Mouse (Mus musculus): ENCODE measurements around the gene Sacs. TPM values are rescaled to one million over a fixed set of nuclear protein-coding genes. Genes with fewer than 3 reads are reported as not detected.
"Not testable (repeated sequence)": the region's sequence is repeated elsewhere in the genome, so short reads cannot be mapped to it uniquely, and the experiment has no call there.

Gene Sacs
- polyA plus RNA-seq, 1 experiment from 2014 or later, result 0.95 TPM

- Histone ChIP-seq H3K4me2 (replicated peaks; ENCODE audit: low read depth) (no peak overlapping the region), H3K9ac (ENCODE audit: low read length) (no peak overlapping the region), H3K27ac (replicated peaks) (no peak overlapping the region), H3K27me3 (ENCODE audit: control insufficient read depth, insufficient read depth, low read length) (no peaks in the 10 kb centered on the region), H3K36me3 (ENCODE audit: control insufficient read depth, insufficient read depth, low read length) (no peaks in the 10 kb centered on the region), H3K4me1 (replicated peaks; ENCODE audit: control insufficient read depth, insufficient read depth) (no peaks in the 10 kb centered on the region), H3K9me3 (ENCODE audit: control insufficient read depth, low read length) (no peaks in the 10 kb centered on the region), H3K4me3 (ENCODE audit: low read depth, low read length) (no peak overlapping the region)
- WGBS, result 90% methylated on average over 1 of the region's 1 CpGs
- DNase-seq (ENCODE audit: low spot score), result no peak
- ATAC-seq (ENCODE audit: low FRiP score, low TSS enrichment), result no peak
- TF ChIP-seq CTCF (IDR thresholded peaks at IDR 0.05; ENCODE audit: low read depth) (no peak), EP300 (optimal IDR thresholded peaks at IDR 0.05) (no peak)
Observed at GRCm38 (mm10) chr14:61132556-61132955, 5.7 kb upstream of the Sacs start.

- H3K27me3 ChIP-seq (ENCODE audit: control insufficient read depth, insufficient read depth, low read length), result no peaks in the 10 kb centered on the region
- no peaks in the 10 kb centered on the region for H3K4me1 ChIP-seq (replicated peaks; ENCODE audit: control insufficient read depth, insufficient read depth)
- H3K4me2 ChIP-seq (replicated peaks; ENCODE audit: low read depth), result no peak overlapping the region
- H3K36me3 ChIP-seq (ENCODE audit: control insufficient read depth, insufficient read depth, low read length), result no peaks in the 10 kb centered on the region
- ATAC-seq (ENCODE audit: low FRiP score, low TSS enrichment), result no peak
- no peak overlapping the region for H3K27ac ChIP-seq (replicated peaks)
- no peak overlapping the region for H3K9ac ChIP-seq (ENCODE audit: low read length)
- WGBS, result 59% methylated on average over 5 of the region's 5 CpGs
- DNase-seq (ENCODE audit: low spot score), result peak; percentile 5
- no peaks in the 10 kb centered on the region for H3K9me3 ChIP-seq (ENCODE audit: control insufficient read depth, low read length)
- TF ChIP-seq EP300 (optimal IDR thresholded peaks at IDR 0.05) (no peak), CTCF (IDR thresholded peaks at IDR 0.05; ENCODE audit: low read depth) (no peak)
- H3K4me3 ChIP-seq (ENCODE audit: low read depth, low read length), result no peak overlapping the region
Observed at GRCm38 (mm10) chr14:61134381-61135030, 3.8 kb upstream of the Sacs start.

GRCm38 (mm10) chr14:61137410-61137809, 847 bp upstream of the Sacs start:
- Histone ChIP-seq H3K4me3 (ENCODE audit: low read depth, low read length) (no peak overlapping the region), H3K27ac (replicated peaks) (no peak overlapping the region), H3K9ac (ENCODE audit: low read length) (no peak overlapping the region), H3K4me1 (replicated peaks; ENCODE audit: control insufficient read depth, insufficient read depth) (no peaks in the 10 kb centered on the region), H3K36me3 (ENCODE audit: control insufficient read depth, insufficient read depth, low read length) (no peaks in the 10 kb centered on the region), H3K4me2 (replicated peaks; ENCODE audit: low read depth) (no peak overlapping the region), H3K27me3 (ENCODE audit: control insufficient read depth, insufficient read depth, low read length) (no peaks in the 10 kb centered on the region), H3K9me3 (ENCODE audit: control insufficient read depth, low read length) (no peaks in the 10 kb centered on the region)
- no peak for TF ChIP-seq EP300 (optimal IDR thresholded peaks at IDR 0.05)
- no peak for TF ChIP-seq CTCF (IDR thresholded peaks at IDR 0.05; ENCODE audit: low read depth)
- WGBS, result 77% methylated on average over 5 of the region's 5 CpGs
- DNase-seq (ENCODE audit: low spot score) (peak; percentile 9), ATAC-seq (ENCODE audit: low FRiP score, low TSS enrichment) (no peak)

GRCm38 (mm10) chr14:61138727-61139067, 440 bp downstream of the Sacs start:
- no peak for ATAC-seq (ENCODE audit: low FRiP score, low TSS enrichment)
- no peaks in the 10 kb centered on the region for H3K9me3 ChIP-seq (ENCODE audit: control insufficient read depth, low read length)
- TF ChIP-seq CTCF (IDR thresholded peaks at IDR 0.05; ENCODE audit: low read depth), result no peak
- TF ChIP-seq EP300 (optimal IDR thresholded peaks at IDR 0.05), result no peak
- no peaks in the 10 kb centered on the region for H3K4me1 ChIP-seq (replicated peaks; ENCODE audit: control insufficient read depth, insufficient read depth)
- H3K4me3 ChIP-seq (ENCODE audit: low read depth, low read length), result peak overlapping the region; percentile 40
- H3K27ac ChIP-seq (replicated peaks), result no peak overlapping the region
- DNase-seq (ENCODE audit: low spot score), result no peak
- H3K36me3 ChIP-seq (ENCODE audit: control insufficient read depth, insufficient read depth, low read length), result no peaks in the 10 kb centered on the region
- H3K9ac ChIP-seq (ENCODE audit: low read length), result peak overlapping the region; percentile 47
- WGBS, result 21% methylated on average over 8 of the region's 8 CpGs
- H3K4me2 ChIP-seq (replicated peaks; ENCODE audit: low read depth), result peak overlapping the region; percentile 58
- no peaks in the 10 kb centered on the region for H3K27me3 ChIP-seq (ENCODE audit: control insufficient read depth, insufficient read depth, low read length)

GRCm38 (mm10) chr14:61143358-61143757, 5.1 kb downstream of the Sacs start:
- Histone ChIP-seq H3K4me1 (replicated peaks; ENCODE audit: control insufficient read depth, insufficient read depth) (no peaks in the 10 kb centered on the region), H3K4me2 (replicated peaks; ENCODE audit: low read depth) (peak overlapping the region; percentile 11; the same call in 1 of the 2 replicates), H3K9ac (ENCODE audit: low read length) (no peak overlapping the region), H3K27ac (replicated peaks) (no peak overlapping the region), H3K27me3 (ENCODE audit: control insufficient read depth, insufficient read depth, low read length) (no peaks in the 10 kb centered on the region), H3K36me3 (ENCODE audit: control insufficient read depth, insufficient read depth, low read length) (no peaks in the 10 kb centered on the region), H3K9me3 (ENCODE audit: control insufficient read depth, low read length) (no peaks in the 10 kb centered on the region), H3K4me3 (ENCODE audit: low read depth, low read length) (no peak overlapping the region)
- TF ChIP-seq EP300 (optimal IDR thresholded peaks at IDR 0.05) (no peak), CTCF (IDR thresholded peaks at IDR 0.05; ENCODE audit: low read depth) (no peak)
- no peak for ATAC-seq (ENCODE audit: low FRiP score, low TSS enrichment)
- 50% methylated on average over 8 of the region's 8 CpGs for WGBS
- no peak for DNase-seq (ENCODE audit: low spot score)

GRCm38 (mm10) chr14:61143869-61144268, 5.6 kb downstream of the Sacs start:
- Histone ChIP-seq H3K27ac (replicated peaks) (no peak overlapping the region), H3K4me3 (ENCODE audit: low read depth, low read length) (no peak overlapping the region), H3K9ac (ENCODE audit: low read length) (no peak overlapping the region), H3K27me3 (ENCODE audit: control insufficient read depth, insufficient read depth, low read length) (no peaks in the 10 kb centered on the region), H3K9me3 (ENCODE audit: control insufficient read depth, low read length) (no peaks in the 10 kb centered on the region), H3K36me3 (ENCODE audit: control insufficient read depth, insufficient read depth, low read length) (no peaks in the 10 kb centered on the region), H3K4me2 (replicated peaks; ENCODE audit: low read depth) (peak overlapping the region; percentile 11; the same call in 1 of the 2 replicates), H3K4me1 (replicated peaks; ENCODE audit: control insufficient read depth, insufficient read depth) (no peaks in the 10 kb centered on the region)
- 37% methylated on average over 11 of the region's 11 CpGs for WGBS
- DNase-seq (ENCODE audit: low spot score), result peak; percentile 43
- TF ChIP-seq CTCF (IDR thresholded peaks at IDR 0.05; ENCODE audit: low read depth) (peak; percentile 76), EP300 (optimal IDR thresholded peaks at IDR 0.05) (no peak)
- ATAC-seq (ENCODE audit: low FRiP score, low TSS enrichment), result no peak

- not testable (repeated sequence) for ATAC-seq (ENCODE audit: low FRiP score, low TSS enrichment); H3K27me3 ChIP-seq (ENCODE audit: control insufficient read depth, insufficient read depth, low read length); DNase-seq (ENCODE audit: low spot score); H3K4me3 ChIP-seq (ENCODE audit: low read depth, low read length); H3K9ac ChIP-seq (ENCODE audit: low read length); H3K4me1 ChIP-seq (replicated peaks; ENCODE audit: control insufficient read depth, insufficient read depth); H3K36me3 ChIP-seq (ENCODE audit: control insufficient read depth, insufficient read depth, low read length); H3K27ac ChIP-seq (replicated peaks); H3K4me2 ChIP-seq (replicated peaks; ENCODE audit: low read depth); H3K9me3 ChIP-seq (ENCODE audit: control insufficient read depth, low read length)
- WGBS, result 89% methylated on average over 12 of the region's 13 CpGs
Observed at GRCm38 (mm10) chr14:61150416-61150815, 12.2 kb downstream of the Sacs start.
